Mouse (Mus musculus) brain, adult 2 months (tissue): ENCODE data around the gene Pde4c.

Experiments
- DNase-seq: peaks from one replicate; pipeline ENCODE4 v3.0.0; 2011; ENCODE audit warnings: low read depth, low spot score

Pde4c gene

DNA sequence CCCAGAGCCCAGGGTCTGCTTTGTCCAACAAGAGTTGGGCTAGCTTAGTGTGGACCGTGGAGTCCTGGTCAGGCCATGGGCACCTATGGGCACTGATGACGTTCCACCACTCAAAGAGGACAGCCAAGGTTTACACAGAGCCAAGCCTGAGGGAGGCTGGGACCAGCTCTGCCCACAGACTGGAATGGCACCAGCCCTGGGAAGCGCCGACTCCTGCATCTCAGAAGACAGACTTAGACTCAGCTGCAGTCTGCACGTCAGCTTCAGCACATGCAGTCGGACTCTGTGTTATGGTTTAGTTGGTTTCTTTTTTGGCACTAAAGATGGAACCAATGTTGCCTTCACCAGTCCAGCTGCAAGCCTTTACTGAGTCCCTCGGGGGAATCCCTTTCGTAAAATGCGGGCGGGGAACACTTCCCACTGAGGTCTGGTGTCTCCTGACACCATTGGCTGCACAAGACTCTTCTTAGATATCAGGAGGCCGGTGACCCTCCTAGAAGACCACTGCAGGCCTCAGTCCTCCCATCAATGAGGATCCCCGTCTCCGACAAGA lies 26.7 kb downstream of the Pde4c start:
- no peak for DNase-seq

DNA sequence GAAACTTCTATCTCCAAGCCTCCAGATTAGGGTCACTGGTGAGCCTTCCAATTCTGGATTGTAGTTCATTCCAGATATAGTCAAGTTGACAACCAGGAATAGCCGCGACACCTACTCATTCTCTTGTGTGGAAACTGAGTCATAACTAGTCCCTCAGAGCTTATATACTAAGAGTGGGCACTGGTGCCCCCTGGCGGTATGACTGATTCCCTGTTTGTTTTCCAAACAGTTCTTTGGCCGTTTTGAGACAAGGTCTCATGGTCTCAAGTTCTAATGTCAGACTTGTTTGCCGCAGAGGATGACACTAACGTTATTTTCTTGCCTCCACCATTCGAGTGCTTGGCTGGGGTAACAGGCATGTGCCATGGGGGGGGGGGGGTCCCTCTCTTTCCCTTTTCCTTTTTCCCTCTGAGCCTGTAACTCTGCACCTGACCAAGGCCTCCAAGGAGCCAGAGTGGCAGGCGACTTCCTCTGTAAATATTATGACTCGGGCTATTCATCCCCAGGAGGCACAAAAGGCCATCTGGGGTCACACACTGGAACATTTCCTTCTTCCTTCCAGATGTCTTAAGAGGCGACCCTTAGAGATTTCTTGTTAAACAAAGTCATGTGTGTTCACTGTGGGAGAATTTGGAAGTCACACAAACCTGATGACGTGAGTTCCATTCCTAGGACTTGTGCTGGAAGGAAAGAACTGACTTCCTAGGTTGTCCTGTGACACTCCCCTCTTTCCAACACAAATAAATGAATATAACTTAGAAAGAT lies 28.7 kb downstream of the Pde4c start:
- peak; percentile 84 for DNase-seq

DNA sequence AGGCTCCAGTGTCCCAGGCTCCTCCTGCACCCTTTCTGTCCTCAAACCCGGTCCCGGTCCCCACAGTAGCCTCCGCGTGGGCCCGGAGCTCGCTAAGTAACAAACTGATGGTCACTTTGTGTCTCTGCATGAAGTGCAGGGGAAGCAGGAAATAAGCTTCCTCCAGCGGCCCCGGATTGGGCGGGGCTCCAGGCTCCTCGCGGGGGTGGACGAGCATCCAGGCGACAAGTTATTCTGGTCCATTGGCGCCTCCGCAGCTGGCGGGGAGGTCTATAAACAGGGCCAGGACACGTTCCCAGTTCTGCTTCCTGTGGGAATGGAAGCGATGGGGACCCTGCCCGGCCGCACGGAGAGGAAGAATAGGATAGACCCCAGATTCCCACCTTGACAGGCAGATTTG lies 29.6 kb downstream of the Pde4c start:
- DNase-seq = peak; percentile 88

DNA sequence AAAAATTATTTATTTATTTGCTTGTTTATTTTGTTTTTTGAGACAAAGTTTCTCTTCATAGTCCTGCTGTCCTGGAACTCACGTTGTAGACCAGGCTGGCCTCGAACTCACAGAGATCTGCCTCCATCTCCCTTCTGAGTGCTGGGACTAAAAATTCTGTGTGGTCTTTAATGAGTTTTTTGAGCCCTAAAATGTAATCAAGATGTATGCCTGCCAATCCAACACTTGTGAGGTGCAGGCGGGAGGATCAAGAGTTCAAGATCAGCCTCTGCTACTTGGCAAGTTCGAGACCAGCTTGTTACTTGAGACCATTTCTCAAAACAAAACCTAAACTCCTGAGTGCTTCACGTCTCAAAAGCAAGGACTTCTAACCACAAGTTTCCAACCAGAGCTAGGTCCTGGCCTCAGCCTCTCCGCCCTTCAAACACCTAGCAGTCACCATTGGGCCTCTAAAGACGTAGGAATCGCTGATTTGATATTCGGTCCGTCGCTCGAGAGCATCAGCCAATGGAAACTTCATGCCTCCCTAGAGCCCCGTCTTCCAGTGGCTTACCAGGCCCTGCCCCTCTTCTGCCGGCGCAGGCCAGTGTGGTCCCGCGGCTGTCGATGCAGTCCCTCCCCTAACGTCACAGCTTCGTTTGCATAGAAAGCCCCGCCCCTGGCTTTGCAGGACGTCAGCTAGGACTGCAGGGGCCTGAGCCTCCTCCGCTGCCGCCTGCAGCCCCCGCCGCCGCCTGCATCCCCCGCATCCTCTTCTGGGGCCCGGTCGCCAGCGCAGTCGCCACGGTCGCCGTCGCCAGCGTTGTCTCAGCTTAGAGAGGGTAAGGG lies 30.7 kb downstream of the Pde4c start, which contains the start of gene Rab3a:
TSS of gene Rab3a (plus strand) at position 637 of the 828 bp plus-strand sequence.
- DNase-seq = peak; percentile 100

DNA sequence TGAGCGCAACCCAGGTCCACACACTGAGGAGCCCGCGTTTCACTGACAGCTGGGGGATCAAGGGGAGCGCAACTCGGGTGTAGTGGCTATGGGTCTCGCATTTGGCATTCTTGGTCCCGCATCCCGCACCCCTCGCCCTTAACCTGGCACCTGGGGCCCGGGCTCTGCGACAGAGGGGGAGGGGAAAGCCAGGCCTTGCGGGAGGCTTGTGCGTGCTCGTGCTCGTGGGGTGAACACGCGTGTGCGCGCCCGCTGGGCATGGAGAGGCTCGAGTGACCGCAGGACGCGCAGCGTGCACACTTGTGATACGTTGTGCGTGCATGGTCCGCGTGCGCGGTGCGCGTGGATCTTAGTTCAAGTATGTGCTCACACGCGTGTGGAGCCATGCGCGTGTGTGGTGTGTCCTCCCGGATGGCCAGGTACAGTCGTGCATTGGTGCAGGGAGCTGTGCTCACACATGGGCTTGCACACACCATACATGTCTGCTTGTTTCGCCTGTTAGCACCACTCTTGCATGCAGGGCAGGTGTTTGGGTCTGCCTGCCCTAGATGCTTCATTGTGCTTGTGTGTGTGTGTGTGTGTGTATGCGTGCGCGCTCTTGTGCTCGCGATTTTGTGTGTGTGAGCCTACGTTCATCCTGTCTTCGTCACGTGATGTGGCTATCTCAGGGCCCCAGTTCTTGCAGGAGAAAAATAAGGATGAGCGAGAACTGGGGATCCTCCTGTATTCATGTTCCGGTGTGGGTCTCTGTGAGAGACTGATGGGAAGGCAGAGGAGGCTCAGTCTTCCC lies 31.5 kb downstream of the Pde4c start:
- DNase-seq = peak; percentile 95

DNA sequence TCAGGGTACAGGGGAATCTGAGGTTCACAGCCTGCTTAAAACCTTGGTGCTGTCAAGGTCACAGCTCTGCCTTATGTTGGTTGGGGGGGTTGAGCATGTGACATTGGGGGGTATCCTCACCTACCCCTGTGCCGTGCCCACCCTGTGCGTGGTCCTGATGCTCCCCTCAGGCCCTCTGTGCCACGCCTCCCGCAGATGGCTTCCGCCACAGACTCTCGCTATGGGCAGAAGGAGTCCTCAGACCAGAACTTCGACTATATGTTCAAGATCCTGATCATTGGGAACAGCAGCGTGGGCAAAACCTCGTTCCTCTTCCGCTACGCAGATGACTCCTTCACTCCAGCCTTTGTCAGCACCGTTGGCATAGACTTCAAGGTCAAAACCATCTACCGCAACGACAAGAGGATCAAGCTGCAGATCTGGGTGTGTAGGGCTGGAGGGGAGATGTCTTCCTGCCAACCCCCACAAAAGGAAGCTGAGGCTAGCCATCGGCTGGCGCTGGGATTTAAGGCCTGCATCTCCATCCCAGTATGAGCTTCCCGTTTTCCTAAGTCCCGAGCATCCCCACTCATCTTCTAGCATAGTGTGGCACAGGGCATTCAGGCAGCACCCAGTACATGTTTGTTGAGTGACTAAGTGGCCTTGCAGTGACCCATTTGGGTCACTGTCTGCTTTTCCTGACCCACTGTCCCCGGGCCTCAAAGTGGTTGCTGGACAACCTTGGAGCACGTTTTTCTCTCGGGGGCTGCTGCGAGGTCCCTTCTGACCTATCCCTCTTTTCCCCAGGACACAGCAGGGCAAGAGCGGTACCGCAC lies 32.3 kb downstream of the Pde4c start:
- no peak for DNase-seq

DNA sequence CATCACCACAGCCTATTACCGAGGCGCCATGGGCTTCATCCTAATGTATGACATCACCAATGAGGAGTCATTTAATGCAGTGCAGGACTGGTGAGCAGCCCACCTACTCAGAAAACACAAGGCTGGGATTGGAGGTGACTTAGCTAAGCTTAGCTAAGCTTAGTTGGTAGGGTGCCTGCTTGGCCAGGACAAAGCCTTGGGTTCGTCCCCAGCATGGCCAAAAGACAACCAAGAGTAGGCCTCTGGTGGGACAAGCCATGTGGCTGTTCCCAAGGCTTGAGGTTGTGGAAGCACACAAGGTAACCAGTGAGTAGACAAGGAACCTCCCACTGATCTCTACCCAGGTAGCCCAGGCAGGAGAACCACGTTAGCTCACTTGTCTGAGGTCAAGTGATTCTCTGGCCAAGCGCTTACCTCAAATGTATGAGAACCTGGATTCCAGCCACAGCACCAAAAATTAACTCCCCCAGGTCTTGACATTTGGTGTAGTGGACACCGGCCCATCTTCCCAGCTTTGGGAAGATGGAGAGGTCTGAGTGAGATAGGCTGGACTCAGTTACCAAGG lies 33.0 kb downstream of the Pde4c start:
- DNase-seq = no peak

DNA sequence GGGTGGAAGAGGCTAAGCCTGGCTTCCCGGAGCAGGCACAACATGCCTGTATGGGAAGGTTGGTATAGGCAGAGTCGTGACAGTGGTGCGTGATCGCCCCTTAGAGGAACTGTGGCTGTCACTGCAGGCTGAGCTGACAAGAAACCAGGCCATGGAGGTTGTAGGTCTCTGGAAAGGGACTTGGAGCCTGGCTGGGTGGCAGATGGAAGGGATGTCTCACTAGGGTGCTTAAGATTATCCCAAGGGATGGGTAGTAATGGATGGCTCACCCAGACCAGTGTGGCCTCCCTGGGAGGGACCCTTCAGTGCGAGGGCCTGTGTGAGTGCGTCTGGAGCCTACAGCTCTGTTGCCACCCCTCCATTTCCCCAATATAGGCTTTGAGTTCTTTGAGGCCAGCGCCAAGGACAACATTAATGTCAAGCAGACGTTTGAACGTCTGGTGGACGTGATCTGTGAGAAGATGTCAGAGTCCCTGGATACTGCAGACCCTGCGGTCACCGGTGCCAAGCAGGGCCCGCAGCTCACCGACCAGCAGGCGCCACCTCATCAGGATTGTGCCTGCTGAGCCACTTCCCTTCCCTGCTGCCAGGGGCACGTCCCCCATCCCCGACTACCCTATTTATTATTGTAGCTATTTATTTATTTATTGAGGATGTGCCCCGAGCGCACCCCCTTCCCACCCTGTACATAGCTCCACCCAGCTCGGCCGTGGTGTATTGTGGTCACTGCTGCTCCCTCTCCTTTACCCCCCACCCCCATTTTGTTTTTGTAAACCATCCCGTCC lies 34.2 kb downstream of the Pde4c start:
- DNase-seq = peak; percentile 73

DNA sequence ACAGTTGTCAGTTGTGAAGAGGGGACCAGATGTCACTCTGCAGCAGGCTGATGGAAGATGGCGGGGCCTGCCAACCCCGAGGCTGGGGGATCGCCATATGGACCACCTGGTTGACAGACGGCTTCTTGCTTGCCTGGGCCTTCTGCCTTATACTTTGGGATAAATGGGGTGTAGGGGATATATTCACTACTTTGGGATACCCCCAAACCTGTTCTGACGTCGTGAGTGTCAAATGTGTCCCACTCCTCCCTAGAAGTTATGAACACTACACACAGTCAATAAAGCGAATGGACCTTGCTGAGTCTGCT lies 34.7 kb downstream of the Pde4c start:
- DNase-seq = no peak

DNA sequence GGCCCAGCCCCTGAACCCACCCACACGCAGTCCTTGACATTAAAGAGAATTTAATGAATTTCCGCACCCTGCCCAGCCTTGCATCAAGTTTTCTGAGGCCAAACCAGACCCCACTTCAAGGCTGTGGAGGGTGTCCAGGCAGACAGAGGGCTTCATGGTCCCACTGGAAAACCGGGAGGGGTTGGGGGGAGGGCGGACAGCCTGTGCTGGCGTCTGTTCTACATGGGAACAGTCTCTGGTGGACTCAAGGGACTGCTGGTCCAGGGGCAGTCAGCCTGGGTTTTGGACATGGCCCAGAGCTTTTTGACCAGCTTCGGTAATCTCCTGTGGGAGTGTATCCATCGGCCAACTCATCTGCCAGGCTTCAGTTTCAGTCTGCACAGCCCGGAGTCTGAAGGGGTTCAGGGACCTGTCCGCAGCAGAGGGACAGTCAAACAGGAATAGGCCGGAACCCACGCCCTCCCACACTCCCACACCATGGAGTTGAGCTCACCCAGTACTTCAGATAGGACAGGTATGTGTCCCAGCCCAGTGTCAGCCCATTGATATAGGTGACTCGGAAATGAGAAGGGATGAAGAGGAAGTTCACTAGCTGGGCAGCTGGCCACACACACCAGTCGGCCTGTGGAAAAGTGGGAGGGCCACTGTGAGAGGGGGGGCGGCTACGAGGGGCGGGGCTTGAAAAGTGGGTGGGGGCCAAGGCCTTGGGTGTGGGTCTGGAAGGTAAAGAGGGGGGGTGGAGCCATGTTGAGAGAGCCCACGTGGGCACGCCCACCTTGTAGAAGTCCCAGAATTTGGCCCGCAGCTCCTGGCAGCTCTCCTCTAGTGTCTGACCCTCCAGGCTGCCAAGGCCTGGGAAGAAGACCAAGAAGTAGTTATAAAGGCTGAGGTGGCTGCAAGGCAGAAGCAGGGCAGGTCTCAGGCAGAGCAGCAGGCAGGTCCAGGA lies 35.4 kb downstream of the Pde4c start:
- DNase-seq = peak; percentile 35

DNA sequence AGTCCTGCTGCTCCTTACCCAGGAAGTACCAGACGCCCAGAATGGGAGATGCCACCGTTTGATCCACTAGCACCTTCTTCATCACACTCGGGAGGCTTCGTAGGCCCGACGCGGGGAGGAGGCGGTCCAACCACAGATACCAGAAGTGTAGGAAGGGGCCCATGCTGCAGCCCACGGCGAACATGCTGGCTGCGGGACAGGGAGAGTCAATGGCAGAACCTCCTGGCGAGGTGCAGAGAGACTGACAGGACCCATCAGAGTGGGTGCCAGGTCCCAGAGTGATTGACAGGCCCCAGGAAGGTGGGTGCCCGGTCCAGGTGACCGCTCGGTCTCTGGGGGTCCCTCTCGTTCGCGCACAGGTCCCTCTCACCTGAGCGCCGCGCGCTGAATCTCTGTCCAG lies 36.8 kb downstream of the Pde4c start:
- no peak for DNase-seq

DNA sequence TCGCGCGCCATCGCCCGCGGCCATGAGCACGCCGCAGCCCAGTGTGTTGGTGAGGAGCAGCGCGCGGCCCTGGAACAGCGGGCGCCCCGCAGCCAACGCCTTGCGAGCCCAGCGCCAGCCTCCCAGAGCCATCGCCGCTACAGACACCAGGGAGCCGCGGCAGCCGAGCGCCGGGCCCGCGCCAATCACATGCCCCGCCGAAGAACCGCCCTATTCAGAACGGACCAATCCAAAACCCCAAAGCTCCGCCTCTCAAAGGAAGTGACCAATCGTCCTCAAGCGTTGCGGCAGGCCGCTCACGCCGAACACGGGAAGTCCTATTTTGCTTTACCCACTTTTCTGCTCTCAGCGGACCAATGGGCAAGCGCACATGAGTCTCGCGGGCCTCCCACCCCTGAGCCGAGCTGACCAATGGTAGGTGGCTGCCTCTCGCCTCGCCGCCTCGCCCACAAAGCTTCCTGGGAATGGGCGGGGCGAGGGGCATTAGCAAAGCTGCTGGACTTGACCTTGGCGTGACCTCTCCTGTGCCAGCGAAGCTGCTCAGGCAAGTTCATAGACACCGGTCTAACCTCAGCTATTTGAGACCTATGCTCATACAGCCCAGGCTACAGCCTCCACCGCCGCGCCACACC lies 37.4 kb downstream of the Pde4c start, which contains the start of gene Mpv17l2:
TSS of gene Mpv17l2 (minus strand) at position 172 of the 632 bp plus-strand sequence.
- peak; percentile 100 for DNase-seq

DNA sequence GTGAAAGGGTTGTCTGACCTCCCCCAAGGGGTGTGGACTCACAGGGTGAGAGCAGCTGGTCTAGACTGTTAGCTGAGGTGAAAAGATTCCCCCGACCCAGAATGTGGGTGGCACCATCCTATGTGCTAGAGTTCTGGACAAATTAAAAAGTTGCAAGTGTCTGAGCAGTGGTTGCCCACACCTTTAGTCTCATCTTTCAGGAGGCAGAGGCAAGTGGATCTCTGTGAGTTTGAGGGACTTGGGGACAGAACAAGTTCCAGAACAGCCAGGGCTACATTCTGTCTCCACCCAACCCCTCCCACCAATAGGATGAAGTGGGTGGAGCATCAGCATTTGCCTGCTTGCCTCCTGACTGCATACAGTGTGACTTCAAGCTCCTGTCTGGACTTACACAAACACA lies 38.6 kb downstream of the Pde4c start:
- no peak for DNase-seq

DNA sequence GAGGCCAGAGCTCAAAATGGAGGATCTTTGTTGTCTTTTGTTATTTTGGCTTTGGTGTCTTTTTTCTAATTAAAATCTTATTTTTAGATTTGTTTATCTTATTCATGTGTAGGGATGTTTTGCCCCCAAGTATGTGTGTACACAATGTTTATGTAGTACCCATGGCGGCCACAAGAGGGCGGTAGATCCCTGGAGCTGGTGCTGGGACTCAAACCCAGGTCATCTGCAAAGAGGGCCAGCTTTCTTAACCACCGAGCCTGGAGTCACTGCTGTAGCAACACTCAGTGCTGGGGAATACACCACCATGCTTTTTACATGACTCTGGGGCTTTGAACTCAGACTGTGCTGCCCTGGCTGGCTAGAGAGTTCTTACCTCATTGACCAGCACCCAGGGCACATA lies 39.8 kb downstream of the Pde4c start:
- DNase-seq = no peak

DNA sequence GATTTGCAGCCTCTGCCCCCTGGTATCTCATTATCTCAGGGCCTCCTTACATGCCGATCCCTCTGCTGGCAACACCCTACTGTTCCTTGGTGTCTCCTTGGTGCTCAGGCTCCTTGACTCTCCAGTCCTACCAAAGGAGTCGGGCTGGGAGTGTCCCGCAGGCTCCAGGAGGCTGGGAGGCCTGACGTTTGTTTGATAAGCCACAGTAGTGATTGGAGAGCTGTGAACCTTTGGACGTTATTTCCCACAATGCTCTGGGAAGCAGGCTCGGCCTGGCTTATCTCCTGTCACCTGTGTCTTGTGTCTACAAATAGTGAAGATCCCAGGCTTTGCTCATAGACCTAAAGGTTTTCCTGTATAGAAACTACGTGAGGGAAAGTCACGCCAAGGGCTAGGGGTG lies 40.5 kb downstream of the Pde4c start:
- no peak for DNase-seq

DNA sequence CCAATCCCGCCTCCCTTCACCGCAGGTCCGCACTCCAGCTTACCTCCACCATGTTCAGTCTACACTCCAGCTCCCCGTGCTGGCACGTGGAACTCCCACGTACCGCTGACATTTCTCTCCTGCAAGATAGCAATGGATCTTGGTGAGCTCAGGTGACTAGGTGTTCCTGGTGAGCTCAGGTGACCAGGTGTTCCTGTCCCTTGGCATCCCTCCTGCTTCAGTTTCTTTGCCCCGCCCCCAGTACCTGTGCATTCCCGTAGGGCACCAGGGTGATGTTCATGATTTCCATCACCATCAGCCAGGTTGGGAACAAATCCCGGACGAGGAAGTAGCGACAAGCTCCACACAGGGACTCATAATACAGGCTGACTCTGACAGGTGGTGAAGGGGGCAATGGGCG lies 41.2 kb downstream of the Pde4c start:
- DNase-seq = no peak

DNA sequence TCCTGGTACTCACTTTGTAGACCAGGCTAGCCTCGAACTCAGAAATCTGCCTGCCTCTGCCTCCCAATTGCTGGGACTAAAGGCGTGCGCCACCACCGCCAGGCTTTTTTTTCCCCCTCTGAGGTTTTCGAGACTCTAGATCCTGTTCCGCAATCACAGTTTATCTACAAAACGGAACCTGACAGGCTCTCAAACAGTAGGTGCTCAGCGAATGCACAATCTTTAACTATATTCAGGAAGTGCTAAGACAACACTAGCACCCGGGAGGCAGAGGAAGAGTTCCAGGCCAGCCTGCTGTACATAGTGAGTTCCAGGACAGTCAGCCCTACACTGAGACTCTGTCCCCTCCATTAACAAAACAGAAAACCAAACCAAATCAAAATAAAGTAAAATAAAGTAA lies 41.8 kb downstream of the Pde4c start:
- DNase-seq = no peak

DNA sequence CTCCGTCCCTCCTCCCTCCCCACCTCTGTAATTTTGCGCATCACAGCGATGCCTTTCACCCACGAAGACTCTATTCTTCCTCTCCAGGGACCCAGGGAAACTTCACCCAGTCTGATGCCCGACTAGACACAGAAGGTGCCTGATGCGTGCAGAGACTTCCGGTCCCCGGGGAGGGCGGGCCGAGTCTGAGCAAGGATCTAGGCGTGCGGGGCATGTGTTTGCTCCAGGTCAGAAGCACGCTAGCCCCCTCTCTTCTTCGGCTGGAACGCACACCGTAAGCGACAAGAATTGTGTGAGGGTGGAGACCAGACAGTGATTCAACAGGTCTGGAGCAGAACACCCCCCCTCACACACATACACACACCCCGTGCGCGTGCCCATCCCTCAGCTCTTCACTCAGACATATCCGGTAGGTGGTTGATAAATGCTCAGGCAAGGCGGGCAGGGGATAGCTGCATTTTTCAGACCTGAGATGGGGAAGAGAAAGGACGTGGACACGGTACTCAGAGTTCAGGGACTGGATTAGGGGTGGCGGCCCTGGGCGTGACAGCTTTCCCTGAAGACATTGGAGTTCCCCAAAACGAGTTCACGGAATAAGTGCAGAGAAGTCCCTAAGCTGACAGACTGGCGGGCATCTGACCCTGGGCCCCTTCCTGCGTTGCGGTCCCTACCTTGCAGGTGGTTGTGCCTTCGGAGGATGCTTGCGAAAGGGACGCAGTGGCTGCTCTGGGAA lies 42.5 kb downstream of the Pde4c start:
- no peak for DNase-seq
